Mouse (Mus musculus) urinary bladder, postnatal 36 days (tissue): ENCODE results near the gene Gm21983.
A peak's percentile ranks its signal among the peaks of the same experiment; 100 is the strongest.

Experiments
- DNase-seq, 2 experiments: peaks; one replicate each; pipeline ENCODE4 v3.0.0; 2022; ENCODE audit warnings: low spot score in 2 of 2, mixed read lengths in 1 of 2

The Gm21983 gene

DNA sequence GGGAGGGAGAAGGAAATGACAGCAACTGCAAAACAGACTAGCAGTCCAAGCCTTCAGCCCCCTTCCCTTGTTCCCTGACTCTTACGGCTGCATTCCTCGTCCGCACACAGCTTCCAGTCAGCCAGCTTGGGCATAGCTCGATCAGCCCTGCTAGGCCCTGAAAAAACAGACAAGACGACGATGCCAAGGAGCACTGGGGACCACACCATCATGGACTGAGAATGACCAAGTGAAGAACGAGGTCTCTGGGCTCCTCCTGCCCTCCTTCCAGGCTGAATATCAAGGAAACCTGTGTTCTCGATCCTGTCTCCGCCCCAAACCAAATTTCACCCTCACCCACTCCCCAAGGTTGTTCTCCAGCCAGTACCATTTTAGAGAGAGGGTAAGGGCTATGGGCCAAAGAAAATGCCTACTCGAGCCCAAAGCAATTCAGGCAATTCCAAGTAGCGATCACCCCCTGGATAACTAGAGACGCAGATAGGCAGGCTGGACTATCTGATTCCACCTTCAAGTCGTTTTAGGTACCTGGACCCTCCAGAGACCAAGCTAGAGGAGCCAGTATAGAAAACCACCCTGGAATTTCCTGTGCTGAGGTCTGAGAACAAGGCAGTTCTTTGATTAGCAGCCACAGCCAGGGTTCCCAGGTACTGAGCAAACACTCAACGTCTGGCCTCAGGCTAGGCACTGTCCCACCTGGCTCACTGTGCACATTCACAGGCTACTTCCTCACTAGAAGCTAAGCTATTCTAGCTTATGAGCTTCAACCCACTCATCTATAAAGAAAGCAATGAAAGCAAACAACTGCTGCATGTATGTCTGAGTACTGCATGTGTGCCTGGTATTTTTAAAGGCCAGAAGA is at the start of gene Gm21983, which contains the start of gene Mia:
Gene Gm21983, minus strand, starts transcription at position 250 of the 859 bp plus-strand sequence.
Gene Mia, minus strand, starts transcription at position 321 of the 859 bp plus-strand sequence.
- no peak for DNase-seq

DNA sequence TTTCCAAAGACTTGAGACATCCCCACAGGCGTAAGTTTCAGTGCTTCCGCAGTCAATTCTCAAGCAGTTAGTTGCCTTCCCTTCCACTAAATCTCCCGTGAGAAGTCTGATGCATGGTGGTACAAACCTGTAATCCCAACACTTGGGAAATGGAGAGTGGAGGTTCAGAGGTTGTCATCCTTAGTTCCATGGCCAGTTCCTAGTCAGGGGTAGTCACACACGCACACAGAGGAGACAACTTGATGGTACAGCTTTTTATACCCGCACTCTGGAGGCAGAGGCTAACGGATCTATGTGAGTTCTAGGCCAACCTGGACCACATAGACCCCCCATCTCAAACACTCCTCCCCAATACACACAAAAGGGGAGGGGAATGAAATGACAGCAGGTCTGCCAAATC is 48.0 kb upstream of the Gm21983 start:
- no peak for DNase-seq

DNA sequence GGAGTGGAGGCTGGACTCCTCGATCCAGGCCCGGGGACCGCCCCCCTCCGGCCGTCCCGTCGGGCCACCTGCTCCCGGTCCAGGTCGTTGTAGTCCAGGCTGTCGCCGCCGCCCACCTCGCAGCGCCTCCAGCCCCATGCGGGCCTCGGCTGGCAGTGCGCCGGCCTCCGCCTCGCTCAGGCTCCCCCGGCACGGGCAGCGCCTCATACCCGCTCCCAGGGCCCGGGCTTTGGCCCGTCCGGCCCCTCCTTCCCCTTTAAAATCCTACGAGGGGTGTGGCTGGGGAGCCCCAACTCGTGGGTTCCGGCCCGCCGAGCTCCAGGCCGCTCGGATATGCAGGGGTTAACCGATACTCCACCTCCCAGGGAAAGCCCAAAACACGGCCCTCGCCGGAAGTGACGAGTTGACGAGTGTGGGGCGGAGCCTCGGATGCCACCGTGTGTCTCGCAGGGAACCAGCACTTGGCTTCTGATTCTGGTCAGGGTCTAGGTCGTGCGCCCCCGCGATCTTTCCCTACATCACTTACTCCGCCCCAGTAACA is 47.5 kb upstream of the Gm21983 start, which contains the start of gene Itpkc:
Gene Itpkc, minus strand, starts transcription at position 381 of the 541 bp plus-strand sequence.
- DNase-seq: peak; percentile 93

DNA sequence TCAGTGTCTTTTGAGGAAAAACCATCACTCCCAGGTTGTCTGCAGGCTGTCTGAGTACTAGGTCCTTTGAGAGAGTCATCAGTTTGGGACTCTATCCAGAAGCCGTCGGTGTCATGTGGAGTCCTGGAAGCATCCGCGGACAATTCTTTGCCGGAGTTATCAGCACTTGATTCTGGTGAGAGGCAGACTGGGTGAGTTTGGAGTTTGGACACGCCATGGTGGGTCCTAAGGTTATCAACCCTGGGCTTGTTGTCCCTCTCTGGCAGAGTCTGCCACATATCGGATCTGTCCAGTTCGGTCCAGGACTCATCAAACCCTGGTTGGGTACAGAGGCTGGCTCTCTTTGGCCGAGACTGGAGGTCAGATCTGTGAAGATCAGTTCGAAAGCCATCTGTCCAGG is 46.8 kb upstream of the Gm21983 start:
- DNase-seq: peak in 1 of 2 experiments; percentile 36

DNA sequence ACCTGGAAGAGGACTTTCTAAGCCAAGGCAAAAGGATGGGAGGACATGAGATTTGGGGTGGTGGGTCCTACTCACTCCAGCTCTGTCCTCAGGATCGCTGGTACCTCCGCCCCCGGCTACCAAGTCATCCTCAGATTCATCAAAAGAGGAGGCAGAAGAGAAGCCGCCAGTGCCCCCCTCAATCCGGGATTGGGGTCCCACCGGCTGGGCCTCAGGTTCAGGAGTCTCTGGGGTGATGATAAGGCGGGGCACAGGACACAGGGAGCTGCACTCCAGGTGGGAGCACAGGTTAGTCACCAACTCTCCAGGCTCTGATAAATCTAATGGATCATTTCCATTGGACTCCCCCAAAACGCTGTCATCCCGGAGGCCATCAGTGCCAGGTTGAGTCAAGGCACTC is 46.4 kb upstream of the Gm21983 start:
- no peak for DNase-seq

DNA sequence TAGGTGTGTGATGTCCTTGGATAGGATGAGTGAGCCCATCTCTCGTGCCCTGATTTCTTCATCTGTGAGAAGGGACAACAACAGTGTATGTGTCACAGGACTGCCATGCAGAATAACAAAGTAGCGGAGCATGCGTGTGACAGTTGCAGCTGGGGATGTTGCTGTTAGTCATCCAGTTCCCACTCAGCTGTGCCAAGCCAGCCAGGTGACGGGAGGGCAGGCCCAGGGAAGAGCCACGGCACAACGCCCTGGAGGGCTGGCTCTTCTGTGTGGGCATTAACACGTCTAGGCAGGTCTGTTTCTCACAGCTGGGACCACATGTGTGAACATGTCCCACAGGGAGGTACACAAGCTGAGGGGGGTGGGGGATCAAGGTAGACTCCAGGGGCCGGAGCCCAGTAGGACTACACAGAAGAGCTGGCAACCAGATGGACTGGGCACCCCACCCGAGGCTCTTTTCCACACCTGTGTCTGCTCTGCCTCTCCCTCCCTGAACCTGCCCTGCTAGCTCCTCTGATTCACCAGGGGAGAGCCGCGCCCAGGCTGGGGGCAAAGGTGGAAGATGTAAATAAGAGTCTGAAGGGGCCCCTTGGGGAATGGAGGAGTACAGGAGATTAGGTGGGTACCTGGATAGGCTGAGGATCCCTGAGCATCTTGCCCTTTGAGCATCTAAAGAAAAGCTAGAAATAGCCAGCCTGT is 44.1 kb upstream of the Gm21983 start:
- peak; percentile 49 to 66 for DNase-seq

DNA sequence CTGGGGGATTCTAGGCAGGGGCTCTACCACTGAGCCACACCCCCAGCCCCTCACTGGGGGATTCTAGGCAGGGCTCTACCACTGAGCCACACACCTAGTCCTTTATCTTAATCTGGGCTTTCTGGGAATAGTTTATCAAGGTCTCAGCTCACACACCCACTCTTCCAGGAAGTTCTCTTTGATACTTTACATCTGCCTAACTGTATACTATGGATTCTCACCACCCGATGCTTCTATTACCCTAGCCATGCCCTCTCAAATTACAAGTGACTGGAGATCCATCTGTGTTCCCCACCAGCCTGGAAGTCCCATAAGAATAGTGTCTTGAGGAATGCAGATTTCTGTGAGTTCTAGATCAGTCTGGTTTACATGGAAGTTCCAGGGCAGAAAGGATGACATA is 41.7 kb upstream of the Gm21983 start:
- no peak for DNase-seq

DNA sequence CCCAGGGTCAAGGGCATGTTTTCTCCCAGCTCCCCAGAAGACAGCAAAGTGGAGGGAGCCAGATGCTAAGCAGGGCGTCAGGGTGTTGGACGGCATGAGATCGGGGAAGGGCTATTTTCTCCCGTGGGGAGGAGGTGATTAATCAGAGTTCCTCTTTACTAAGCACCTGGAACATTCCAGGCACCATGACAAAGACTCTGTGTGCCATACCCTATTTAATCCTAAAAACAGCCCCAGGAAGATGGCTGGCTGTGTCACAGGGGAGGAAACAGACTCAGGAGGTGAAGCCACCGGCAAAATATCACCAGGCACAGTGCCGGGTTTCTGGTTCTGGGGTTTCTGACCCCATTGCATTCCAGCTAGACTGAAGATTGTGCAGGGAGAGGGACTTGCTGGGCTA is 41.1 kb upstream of the Gm21983 start:
- DNase-seq: no peak

DNA sequence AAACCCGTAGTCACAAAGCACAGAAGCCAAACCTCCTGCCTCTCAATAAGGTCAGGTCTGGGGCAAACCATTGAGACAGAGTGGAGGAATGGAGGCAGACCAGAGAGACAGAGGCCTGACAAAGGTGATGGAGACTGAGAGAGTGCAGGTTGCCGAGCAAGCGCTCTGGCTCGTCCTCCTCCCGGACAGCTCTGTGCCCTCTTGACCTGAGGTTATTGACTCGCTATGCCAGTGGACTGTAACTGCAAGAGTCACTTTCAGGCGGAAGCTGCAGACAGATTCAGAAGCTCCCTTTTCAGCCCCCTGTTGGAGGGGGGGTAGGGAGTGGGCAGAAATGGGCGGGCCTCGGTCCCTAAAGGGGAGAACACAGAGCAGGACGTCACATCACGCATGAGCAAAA is 39.1 kb upstream of the Gm21983 start:
- no peak for DNase-seq

DNA sequence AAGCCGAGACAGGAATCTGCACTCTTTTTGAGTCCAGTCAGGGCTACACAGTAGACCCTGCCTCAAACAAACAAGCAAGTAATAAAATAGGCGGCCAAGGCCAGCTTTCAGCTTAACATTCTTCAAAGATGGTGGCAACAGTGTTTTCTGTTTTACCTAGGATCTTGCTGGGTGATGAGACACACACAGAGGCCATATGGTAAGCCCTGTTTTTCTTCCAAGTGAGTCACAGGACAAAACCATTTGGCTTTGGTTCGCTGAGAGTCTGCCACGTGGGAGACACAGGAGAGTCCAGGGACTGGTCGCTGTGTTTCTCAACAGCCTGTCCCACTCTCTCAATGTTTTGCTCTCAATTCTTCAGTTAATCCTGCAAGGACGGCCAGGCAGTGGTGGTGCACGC is 37.7 kb upstream of the Gm21983 start:
- no peak for DNase-seq

DNA sequence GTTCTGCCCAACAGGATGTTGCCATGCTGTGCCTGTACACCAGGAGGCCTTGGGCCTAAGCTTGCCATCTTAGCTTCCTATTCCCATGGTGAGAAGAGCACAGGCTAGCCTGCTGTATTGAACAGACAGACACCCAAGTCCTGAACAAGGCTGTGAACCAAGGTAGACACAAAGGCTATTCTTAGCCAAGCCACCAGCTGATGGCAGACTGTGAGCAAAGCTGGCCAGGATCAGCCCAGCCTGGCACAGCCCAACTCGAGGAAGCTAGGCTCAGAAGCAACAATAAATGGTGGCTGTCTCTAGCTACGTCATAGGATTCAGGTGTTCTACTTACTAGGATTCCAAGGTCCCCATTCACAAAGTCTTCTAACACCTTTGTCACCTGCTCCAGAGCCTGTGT is 31.7 kb upstream of the Gm21983 start:
- DNase-seq: no peak

DNA sequence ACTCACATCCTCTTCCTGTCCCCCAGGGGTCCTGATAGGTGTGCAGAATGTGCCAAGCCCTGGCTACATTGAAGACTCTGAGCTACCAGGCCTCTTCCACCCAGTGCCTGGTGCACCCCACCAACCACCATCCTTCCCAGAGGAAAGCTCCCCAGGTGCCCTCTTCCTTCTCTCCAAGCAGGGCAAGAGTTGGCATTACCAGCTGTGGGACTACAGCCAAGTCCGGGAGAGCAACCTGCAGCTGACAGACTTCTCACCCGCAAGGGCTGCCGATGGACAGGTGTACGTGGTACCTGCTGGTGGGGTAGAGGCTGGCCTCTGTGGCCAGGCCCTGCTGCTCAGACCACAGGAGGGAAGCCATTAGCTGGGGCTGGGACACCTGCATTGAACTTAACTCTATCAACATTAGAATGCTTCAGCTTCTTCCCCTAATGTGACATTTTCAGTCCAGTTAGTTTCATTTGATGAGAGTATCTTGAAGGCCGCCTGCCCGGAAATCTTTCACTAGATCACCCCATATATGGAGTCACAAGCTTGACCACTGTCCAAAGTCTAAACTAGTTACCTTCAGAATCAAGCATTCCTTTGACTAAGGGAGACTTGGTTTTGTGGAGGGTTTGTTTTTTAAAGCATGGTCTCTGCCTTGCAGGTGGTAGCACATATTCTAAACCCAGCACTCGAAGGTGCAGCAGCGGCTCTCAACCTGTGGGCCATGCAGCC is 23.0 kb upstream of the Gm21983 start:
- no peak for DNase-seq

DNA sequence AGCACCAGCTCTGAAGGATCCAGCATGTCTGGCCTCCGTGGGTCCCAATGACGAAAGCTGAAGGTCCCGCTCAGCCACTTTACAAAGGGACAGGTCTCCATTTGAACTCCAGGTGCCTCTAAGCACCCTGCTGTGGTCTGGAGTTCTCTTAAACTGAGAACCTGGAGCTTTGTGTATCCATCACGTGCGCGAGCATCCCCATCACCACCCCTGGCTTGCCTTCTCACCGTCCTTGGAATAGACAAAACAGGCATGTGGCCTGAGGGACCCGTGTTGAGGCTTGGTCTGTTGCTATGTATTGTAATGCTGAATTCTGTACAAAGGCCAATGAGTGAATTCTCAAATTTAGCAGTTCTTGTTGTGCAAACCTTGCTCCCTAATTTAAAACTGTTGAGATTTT is 17.9 kb upstream of the Gm21983 start:
- DNase-seq: no peak

DNA sequence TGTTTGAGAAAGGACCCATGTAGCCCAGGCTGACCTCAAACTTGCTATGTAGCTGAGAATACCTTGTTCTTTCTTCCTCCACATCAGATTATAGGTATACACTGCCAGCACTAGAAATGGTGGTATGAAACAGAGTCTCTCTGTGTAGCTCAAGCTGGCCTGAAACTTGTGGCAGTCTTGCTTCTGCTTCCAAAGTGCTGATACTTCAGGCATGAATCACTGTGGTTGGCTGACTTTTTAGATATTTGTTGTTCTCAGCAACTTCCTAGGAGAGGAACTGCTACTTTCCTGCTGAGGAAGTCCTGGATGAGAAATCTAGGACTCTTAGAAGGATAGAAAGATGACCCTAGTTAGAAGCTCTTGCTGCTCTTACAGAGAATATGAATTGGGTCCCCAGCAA is 17.5 kb upstream of the Gm21983 start:
- DNase-seq: no peak

DNA sequence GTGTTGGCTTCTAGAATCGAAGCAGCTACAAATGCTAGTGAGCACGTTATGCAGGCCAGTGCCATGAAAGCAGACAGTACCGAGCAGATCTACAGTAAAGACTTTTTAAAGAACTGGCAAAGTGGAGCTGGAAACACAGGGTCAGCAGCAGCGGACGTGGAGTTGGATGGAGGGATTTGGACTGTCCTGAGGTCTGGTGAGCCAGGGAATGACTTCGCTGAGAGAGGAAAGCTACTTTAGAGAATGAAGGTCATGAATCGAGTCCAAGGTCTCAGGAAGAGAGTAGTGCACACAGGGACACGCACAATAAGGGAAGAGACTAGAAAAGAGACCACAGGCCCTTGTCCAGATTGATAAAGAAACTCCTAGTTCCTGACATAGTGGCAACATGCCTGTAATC is 16.7 kb upstream of the Gm21983 start:
- DNase-seq: no peak

DNA sequence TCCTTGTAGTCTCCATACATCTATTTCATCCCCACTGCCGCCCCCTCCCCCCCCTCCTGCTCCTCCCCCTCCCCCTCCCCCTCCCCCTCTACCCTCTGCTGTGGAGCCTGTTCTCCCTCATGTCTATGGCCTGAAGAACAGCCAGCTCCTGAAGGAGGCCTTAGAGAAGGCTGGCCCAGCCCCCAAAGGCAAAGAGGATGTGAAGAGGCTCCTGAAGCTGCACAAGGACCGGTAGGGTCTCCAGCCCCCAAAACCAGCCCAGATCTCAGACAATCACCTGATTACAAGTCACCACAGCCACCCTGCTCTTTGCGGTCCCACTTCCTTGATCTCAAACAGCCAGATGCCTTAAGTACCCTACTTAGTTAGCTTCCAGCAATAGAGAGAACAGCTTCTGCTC is 16.2 kb upstream of the Gm21983 start:
- no peak for DNase-seq

DNA sequence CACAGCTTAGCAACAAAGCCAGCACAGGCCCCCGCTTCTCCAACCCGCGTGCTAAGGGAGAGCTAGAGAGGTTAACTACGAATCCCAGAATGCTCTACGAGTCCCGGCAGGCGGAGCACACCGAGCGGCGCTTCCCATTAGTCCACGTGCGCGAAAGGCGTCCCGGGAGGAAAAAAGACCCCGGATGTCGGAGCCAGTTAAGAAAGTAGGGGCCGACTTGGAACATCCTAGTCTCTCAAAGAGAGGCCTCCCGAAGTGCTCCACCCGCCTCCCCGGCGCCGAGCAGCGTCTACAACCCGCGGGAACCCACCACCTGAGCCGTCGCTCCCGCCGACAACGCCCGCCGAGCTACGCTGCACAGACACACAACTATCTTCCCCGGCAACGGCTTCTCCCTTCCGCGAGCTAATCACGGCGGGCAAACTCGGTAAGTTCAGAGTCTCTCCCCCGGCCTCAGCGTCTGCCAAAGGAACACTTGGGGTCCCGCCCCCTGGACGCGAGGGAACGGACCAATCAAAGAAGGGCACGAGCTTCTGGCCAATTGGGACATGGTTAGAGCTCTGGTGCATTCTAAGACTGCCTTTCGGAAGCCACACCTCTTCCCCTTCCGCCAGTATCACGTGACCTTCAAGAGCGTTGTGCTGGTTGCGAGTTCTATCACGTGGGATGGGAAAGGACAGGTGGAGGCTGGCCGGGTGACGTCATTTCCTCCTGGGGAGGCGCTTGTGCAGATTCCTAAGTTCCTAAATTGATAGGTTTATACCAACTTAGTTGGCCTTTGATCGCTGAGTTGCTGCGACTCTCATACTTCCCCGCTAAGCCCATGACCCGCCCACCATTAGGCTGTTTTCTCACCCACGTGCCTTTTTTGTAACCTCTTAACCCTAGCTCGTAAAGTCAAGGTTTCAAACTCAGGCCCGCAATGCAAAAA is 15.1 kb upstream of the Gm21983 start, which contains the start of the genes BC024978 and Snrpa:
Gene BC024978, plus strand, starts transcription at position 101 of the 931 bp plus-strand sequence.
Gene Snrpa, minus strand, starts transcription at position 591 of the 931 bp plus-strand sequence.
- DNase-seq: peak; percentile 86 to 97

DNA sequence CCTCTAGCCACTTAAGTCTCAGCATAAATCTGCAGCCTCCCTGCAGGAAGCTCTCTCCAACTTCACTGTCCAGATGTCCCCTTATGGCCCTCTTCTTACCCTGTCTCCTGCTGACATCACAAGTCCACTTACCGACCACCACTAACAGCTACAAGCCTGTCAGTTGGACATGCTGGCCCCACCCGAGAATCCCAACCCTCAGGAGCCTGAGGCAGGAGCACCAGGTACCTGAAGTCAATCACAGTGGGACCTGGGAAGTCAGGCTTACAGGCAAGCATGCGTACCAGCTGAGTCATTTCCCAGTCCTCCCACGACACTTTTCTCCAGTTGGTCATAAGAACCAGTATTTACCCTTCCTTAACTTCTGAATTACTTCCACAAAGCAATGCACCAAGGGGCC is 12.8 kb upstream of the Gm21983 start:
- no peak for DNase-seq

DNA sequence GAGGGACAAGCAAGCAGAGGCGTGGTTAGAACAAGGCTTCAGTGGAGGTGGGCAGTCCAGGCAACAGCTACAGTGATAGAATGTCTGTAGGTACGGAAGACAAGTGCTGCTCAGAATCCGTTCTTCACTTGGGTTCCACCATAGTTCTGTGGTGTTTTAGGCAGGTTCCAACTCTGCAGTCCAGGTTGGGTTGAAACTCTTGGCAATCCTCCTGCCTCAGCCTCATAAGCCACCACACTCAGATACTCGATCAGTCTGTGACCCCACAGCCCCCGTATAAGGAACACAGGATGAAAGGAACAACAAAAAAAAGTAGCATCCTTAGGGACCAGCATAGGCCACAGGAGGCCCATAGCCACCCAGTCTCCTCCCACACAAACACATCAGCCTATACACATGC is 11.5 kb upstream of the Gm21983 start:
- DNase-seq: no peak

DNA sequence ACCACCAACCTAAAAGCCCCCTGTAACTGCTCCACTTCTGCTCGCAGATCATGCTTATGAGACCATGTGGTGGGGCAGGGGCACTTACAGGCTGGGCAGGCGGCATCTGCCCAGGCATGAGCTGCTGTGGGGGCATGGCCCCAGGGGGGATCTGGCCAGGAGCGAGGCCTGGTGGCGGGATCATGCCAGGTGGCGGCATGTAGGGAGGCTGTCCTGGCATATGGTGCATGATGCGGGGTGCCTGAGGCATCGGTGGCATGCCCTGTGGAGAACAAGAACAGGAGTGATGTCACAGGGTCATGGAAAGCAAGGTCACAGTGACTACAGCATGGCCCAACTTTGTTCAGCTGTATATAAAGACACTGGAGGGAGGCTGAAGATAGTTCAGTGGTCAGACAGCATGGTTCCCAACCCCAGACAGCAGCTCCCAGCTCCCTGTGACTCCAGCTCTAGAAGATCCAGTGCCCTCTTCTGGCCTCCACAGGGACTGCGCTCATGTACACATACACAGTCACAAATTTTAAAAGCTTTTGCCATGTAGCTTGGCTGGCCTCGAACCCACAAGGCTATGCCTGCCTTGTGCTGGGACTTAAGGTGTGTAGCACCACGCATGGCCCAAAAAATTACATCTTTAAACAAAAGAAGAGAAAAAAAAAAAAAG is 8.5 kb upstream of the Gm21983 start:
- no peak for DNase-seq
